Mouse (Mus musculus): ENCODE data around the gene Kdm2b.

DNA sequence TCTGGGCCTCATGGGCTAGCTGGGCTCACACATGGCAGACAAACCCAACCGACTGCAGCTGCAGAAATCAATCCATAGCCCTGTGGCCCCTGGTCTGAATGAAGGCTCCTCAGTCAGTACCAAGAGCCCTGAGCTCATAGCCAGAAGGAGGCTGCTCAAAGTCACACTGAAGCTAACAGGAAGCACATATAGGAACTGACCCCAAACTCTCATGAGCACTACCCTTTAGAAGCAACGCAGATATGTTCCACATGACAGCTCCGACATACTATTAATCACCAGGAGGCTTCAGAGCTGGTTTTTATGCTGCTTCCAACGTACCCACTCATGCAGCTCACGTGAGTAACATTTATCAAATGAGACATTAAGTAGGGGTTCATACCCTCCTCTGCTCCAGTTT lies 19.6 kb downstream of the Kdm2b start:
- TF ChIP-seq CHD2 (IDR thresholded peaks at IDR 0.05; ENCODE audit: low read length) (no peak), KAT2A (conservative IDR thresholded peaks at IDR 0.05; ENCODE audit: low read depth, low read length) (no peak), POLR2A (IDR thresholded peaks at IDR 0.05; ENCODE audit: control insufficient read depth in 1 of 2, insufficient read depth in 1 of 2, low read depth in 1 of 2, low read length in 2 of 2, poor library complexity in 1 of 2) (no peak), USF1 (IDR thresholded peaks at IDR 0.05; ENCODE audit: low read depth, low read length) (no peak), CTCF (IDR thresholded peaks at IDR 0.05 in 2 of 3, conservative IDR thresholded peaks at IDR 0.05 in 1 of 3; ENCODE audit: control insufficient read depth in 1 of 3, insufficient read depth in 1 of 3, low read depth in 2 of 3, low read length in 3 of 3, poor library complexity in 1 of 3, severe bottlenecking in 1 of 3) (no peak), EP300 (IDR thresholded peaks at IDR 0.05; ENCODE audit: low read depth in 1 of 2, low read length in 2 of 2) (no peak), TBP (IDR thresholded peaks at IDR 0.05; ENCODE audit: low read depth, low read length) (no peak), RCOR1 (IDR thresholded peaks at IDR 0.05; ENCODE audit: low read depth, low read length) (no peak), ZKSCAN1 (IDR thresholded peaks at IDR 0.05; ENCODE audit: low read depth, low read length) (no peak), CHD1 (IDR thresholded peaks at IDR 0.05; ENCODE audit: low read depth, low read length) (no peak), TCF12 (IDR thresholded peaks at IDR 0.05; ENCODE audit: low read depth, low read length) (no peak), NRF1 (IDR thresholded peaks at IDR 0.05; ENCODE audit: insufficient read depth, low read depth, low read length, poor library complexity, severe bottlenecking) (no peak)

Data from MEL (cell line).